Mouse (Mus musculus) thymus, postnatal 4 days (tissue): ENCODE measurements around the gene Ifit2.

Experiments used
- DNase-seq: peaks from one replicate; pipeline ENCODE4 v3.0.0; 2021

Gene Ifit2

DNA sequence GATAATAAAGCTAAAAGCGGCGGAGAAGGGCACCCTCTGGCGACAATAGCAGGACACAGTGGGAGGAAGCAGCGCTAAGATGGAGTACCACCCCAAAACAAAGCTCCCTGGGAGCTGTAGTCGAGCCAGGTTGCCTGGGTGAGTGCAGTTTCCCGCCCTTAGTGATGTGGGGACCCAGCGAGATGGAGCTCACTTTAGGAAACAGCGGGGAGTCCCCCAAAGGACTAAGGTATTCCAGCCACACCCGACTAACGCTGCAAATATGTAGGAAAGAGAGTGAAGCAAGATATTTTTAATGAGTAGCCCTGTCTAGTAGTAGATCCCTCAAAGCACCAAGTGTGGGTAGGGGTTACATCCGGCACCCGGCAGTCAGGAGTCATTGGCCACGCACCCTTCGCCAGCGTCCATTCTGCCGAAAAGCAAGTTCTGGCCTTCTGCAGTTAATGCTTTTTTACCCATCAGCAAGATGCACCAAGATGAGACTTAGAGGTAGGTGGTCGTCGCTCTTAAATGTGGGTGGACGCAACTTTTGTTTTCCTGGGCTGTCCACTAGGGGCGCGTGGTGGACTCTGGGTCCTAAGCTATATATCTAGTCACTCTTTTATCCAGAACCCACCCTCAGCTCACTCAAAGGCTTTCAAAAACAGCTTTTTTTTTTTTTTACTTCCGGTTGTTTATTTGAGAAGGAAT, at the start of gene Ifit2:
Gene Ifit2, plus strand, starts transcription at position 161 of the 690 bp plus-strand sequence.
- DNase-seq, result peak; percentile 81

DNA sequence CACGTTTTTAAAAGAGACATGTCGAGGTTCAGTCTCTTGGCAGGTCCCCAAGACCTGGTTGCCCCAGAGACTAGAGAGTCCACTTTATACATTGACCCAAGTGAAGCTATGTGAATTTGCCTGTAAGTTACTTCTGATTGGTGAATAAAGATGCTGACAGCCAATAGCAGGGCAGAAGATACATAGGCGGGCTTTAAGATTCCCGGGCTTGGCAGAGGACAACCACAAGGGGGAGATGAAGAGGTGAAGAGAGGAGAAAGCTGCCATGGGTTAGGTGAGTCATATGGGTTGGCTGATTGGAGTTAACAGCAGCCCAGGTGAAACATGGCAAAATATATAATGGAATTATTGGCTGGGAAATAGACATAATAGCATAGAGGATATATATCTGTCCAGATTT, 49.7 kb upstream of the Ifit2 start:
- peak; percentile 86 for DNase-seq

DNA sequence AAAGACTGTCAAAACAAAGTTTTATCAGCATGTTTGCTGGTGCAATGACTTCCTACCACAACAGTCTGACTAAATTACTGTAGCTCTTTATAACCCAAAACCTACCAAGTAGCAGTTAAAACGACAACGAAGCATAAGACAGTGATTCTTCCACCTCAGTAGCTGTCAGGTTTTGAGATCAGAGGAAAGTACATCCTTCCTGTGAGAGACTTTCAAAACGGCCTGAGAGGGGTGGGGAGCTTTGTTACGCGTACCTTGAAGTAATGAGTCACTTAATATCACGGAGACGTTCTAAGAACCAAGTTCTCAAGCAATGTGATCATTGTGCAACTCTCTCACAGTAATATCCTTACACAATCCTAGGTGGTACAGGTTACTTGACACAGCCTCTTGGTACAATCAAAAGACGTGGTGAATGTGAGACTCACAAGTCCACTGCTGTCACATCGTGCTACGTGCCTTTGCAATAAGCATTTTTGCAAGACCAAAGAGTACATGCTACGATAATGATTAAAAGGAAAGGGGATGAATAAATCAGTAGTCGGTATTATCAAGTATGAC, 45.3 kb upstream of the Ifit2 start:
- DNase-seq, result no peak

DNA sequence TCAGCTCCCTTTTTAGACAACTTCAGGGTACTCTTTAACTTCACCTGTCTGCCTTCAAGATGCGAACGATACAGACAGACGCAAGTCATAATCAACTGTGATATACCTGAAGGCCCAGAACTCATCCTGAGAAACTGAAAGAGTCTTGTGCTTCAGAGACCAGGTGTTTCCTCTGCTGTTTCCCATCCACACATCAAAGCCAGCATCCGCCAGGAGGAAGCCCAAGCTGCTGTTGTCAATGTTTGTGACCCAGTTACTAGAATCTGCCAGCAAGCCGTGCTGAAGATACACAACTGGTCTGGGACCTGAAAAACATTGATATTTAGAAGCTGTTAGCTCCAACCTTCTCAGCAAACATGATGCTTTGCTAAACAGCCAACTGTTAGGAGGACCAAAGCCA, 39.8 kb upstream of the Ifit2 start:
- peak; percentile 79 for DNase-seq

- peak; percentile 42 for DNase-seq
Measured at GRCm38 (mm10) chr19:34511528-34511927, 39.0 kb upstream of the Ifit2 start.

- peak; percentile 43 for DNase-seq
Measured at GRCm38 (mm10) chr19:34515681-34516080, 34.8 kb upstream of the Ifit2 start.

DNA sequence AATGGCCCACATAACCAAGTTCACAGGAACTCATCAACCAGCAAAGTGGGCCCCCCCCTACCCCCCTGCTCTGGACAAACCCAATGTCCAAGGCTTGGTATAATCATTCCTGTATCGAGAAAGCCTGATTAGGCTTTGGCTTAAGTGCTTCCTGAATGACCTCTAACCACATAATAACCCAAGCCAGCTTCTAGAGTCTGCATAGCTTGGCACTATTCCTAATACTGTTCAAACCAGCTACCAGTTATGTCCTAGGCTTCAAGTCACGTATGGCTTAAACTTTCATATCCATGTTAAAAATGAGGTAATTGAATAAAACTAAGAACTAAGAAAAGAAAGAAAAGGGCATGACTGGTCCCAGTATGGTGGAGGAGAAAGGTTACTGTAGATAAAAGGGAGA, 34.1 kb upstream of the Ifit2 start:
- no peak for DNase-seq

DNA sequence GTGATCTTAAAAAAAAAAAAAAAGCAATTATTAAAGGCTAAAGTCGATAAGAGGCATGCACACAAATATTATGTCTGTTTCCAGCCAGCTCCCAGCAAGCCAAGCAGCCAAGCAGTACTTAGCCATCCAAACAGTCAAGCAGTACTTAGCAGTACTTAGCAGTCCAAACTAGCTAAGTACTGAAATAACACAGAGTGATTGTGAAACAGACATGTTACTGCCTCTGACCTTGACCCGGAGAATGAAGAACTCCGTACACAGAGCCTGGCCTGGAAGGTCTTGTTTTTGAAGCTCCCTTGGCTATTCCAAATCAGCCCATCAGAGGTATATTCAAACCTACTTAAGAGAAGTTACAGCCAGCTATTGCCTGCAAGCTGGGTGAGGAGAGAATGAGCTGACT, 33.3 kb upstream of the Ifit2 start:
- DNase-seq, result no peak

DNA sequence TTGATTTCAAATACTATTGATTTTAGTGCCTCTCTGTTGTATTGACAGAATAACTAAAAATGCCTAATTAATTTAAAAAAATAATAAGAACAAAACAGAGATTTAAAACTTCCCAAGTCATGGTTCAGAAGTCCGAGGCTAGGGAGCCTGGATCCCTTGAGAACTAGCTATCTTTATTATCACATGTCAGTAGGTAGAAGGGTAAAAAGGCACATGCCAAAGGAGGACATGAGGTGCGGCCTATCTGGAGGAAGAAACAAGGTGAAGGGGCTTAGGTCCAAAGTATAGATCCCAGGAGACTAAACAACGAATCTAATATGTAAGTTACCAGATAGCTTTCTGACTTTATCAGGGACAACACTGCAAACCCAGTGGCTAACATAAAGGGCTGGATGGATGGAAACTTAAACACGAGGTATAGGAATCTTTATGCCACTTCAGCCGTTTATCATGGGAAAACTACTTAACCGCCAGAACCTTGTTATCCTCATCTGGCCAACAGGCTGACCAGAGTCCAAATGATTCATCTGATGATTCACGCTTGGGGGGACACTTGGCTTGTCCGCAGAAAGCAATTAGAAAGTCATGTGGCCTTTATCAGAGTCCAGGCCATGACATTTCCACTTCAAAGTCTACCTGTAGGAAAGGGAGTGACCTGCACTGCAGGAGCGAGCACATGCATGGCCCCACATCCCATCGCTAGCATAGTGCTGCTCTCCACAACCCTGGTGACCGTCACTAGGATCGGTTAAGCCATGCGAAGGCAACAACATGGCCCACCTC, 32.5 kb upstream of the Ifit2 start:
- no peak for DNase-seq

DNA sequence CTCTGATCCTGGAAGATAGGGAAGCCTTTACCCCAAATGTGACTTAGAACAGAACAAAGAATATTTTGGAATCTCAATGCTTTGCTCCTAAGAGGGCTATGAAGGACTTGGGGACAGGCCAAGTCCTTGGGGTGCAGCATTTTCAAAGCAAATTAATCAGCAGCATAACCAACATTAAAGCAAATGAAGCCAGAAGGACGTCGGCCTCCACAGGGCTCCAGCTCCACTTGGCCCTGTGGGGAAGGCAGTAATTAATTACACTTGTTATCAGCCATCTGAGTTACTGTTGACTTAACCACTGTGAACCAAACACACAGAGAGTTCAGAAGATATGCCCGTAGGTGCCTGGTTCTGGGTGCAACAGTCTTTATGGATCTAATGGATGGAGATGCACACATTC, 31.7 kb upstream of the Ifit2 start:
- DNase-seq, result no peak

- DNase-seq, result no peak
Measured at GRCm38 (mm10) chr19:34519646-34520045, 30.8 kb upstream of the Ifit2 start.

- no peak for DNase-seq
Measured at GRCm38 (mm10) chr19:34520051-34520450, 30.4 kb upstream of the Ifit2 start.

DNA sequence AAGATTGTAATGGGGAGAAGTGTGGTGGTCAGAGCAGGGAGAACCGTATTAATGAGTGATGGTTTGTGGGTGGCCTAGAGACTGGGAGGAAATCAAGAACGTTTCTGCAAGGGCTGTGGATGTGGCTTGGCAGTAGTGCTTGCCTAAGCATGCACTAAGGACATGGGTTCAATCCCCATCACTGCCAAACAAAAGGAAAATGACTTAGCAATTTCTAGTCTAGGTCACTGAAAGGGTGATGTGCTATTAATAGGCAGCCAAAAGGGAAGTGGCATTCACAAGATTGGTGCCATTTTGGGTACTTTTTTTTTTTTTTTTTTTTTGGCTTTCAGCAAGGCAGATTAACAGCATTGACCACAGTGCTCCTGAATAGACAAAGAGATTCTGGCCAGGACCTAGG, 29.1 kb upstream of the Ifit2 start:
- no peak for DNase-seq

DNA sequence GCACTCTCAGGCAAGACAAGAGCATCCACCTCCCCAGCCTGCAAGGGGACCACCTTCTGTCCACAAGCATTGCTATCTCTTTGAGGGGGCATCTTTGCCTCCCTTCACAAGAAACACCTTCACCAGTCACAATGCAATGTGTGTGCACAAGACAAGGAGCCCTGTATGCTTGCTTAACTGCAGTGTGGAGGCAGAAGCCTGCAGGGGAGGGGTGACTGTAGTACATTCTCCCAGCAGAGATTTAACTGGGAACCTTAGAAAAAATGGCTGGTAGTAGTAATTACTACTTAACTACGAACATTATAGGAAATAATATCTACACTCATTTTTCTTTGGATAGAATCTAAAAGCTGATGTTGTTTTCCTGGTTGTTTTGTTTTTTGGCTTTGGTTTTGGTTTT, 28.5 kb upstream of the Ifit2 start:
- no peak for DNase-seq

- DNase-seq, result peak; percentile 3
Measured at GRCm38 (mm10) chr19:34523106-34523725, 27.3 kb upstream of the Ifit2 start.

- DNase-seq, result peak; percentile 18
Measured at GRCm38 (mm10) chr19:34524646-34525045, 25.8 kb upstream of the Ifit2 start.

GRCm38 (mm10) chr19:34526321-34526923, 24.1 kb upstream of the Ifit2 start:
- peak; percentile 71 for DNase-seq

GRCm38 (mm10) chr19:34526941-34527682, 23.4 kb upstream of the Ifit2 start, which contains the start of gene Lipa:
Gene Lipa, minus strand, starts transcription at chr19:34527474.
- peak; percentile 87 for DNase-seq

DNA sequence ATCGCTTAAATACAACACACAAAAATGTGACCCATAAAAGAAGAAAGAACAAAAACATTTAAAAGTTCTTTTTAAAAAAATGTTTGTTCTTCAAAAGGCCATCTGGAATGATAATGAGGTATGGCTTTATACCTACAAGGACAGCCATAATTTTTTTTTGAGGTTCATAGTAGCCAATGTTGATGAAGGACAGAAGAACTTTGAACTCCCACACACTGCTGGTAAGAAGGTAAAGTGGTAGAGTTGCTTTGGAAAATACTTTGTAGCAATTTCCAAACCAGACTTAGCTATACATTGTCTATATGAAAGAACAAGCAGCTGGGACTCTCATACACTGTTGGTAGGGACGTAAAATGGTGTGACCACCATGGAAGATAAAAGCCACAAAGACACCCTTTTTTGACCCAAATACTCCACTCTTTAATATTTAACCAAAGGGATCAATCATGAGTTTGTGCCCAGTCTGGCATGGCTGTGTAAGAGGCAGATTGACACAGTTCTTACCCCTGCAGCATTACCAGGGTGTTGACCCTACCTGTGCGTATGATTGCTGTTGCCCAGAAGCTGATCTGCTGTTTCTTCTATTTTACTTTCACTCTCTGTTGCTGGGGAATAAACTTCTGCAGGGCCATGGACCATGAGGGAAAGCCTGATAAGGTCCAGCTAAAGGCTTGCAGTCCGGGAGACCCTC, 18.3 kb upstream of the Ifit2 start:
- no peak for DNase-seq

GRCm38 (mm10) chr19:34539422-34539821, 11.1 kb upstream of the Ifit2 start:
- DNase-seq, result no peak

- DNase-seq, result no peak
Measured at GRCm38 (mm10) chr19:34546211-34546610, 4.3 kb upstream of the Ifit2 start.

- peak; percentile 93 for DNase-seq
Measured at GRCm38 (mm10) chr19:34547976-34548375, 2.5 kb upstream of the Ifit2 start.
